Mouse (Mus musculus) spleen, adult 2 months (tissue): ENCODE results near the gene Pgghg. TPM values are rescaled to one million over a fixed set of nuclear protein-coding genes. Genes with fewer than 3 reads are reported as not detected.

Source experiments
- DNase-seq, 2 experiments: peaks; one replicate each; pipeline versions ENCODE4 v3.0.0 to v3.0.0-alpha.2; 2012 to 2021; ENCODE audit warnings: low spot score in 2 of 2, low read depth in 1 of 2
- H3K27ac ChIP-seq: fragments of 200-500 bp; 2 replicates; pipeline ENCODE4 v1.5.1; 2012; ENCODE audit warnings: low read length, inconsistent platforms; ENCODE audit not compliant: insufficient read depth
- H3K27me3 ChIP-seq: fragments of 200-500 bp; 2 replicates; pipeline ENCODE4 v1.6.1; 2012; ENCODE audit warnings: mild to moderate bottlenecking, moderate library complexity, low read length, inconsistent platforms; ENCODE audit not compliant: control insufficient read depth, insufficient read depth
- H3K36me3 ChIP-seq: fragments of 200-500 bp; 2 replicates; pipeline ENCODE4 v1.6.1; 2012; ENCODE audit warnings: mild to moderate bottlenecking, low read length, inconsistent platforms; ENCODE audit not compliant: control insufficient read depth, insufficient read depth
- H3K4me1 ChIP-seq: fragments of 200-500 bp; 2 replicates; pipeline ENCODE4 v1.6.1; 2011; ENCODE audit warnings: inconsistent platforms; ENCODE audit not compliant: control insufficient read depth, insufficient read depth, insufficient read length
- H3K4me3 ChIP-seq: fragments of 200-500 bp; 2 replicates; pipeline ENCODE4 v1.5.1; 2011; ENCODE audit warnings: mild to moderate bottlenecking, inconsistent platforms; ENCODE audit not compliant: insufficient read depth, insufficient read length; ENCODE audit errors: extremely low read depth
- CTCF ChIP-seq: fragments of 200-500 bp; IDR thresholded peaks from 2 replicates; pipeline ENCODE4 v1.5.1; 2011; ENCODE audit warnings: mild to moderate bottlenecking, inconsistent platforms; ENCODE audit not compliant: insufficient read depth, insufficient read length, insufficient replicate concordance; ENCODE audit errors: extremely low read depth
- POLR2A ChIP-seq: fragments of 200-500 bp; IDR thresholded peaks from 2 replicates; pipeline ENCODE4 v1.6.1; 2011; ENCODE audit warnings: low read depth, low read length, inconsistent platforms
- WGBS: fragments of 180-500 bp; shearing (Covaris S2); methylation state at CpG from one replicate; pipeline ENCODE4 v1.1.7; 2018; 5-methylcytosine and 5-hydroxymethylcytosine counted together
- polyA plus RNA-seq: library from polyadenylated mRNA; depleted of rRNA; stranded (reverse); fragments of >200 nt; gene quantifications from 2 replicates; pipeline ENCODE4 v1.2.3, GENCODE M21; 2012

Pgghg gene
- polyA plus RNA-seq, 1 experiment: 21.2 TPM

- 0 out of 2 replicates have a peak within 1 kb of the TSS, but pooled peaks have one; percentile 4 for H3K27ac ChIP-seq
- H3K4me1 ChIP-seq: peaks cover 33% of the 10 kb centered on the region; the same call in 1 of the 2 replicates
- no peak for DNase-seq
- no peaks in the 10 kb centered on the region for H3K36me3 ChIP-seq
- TF ChIP-seq CTCF: no peak
- TF ChIP-seq POLR2A: no peak
- no peaks in the 10 kb centered on the region for H3K27me3 ChIP-seq
- WGBS: 88% methylated on average over 16 of the region's 16 CpGs
- H3K4me3 ChIP-seq: no peak within 1 kb of the TSS
These were observed 8.8 kb downstream of the Pgghg start, which contains the start of gene Ifitm5 for GRCm38 (mm10) chr7:140949824-140950530. TSS of gene Ifitm5 (minus strand) at chr7:140950291.

GRCm38 (mm10) chr7:140951051-140951450 lies 9.9 kb downstream of the Pgghg start:
- no peaks in the 10 kb centered on the region for H3K36me3 ChIP-seq
- no peak overlapping the region for H3K4me3 ChIP-seq
- no peak for TF ChIP-seq POLR2A
- TF ChIP-seq CTCF: no peak
- no peak for DNase-seq
- WGBS: 85% methylated on average over 8 of the region's 8 CpGs
- 0 out of 2 replicates have a peak overlapping the region, but pooled peaks have one; percentile 4 for H3K27ac ChIP-seq
- H3K27me3 ChIP-seq: no peaks in the 10 kb centered on the region
- H3K4me1 ChIP-seq: peaks cover 37% of the 10 kb centered on the region; the same call in 1 of the 2 replicates

DNA sequence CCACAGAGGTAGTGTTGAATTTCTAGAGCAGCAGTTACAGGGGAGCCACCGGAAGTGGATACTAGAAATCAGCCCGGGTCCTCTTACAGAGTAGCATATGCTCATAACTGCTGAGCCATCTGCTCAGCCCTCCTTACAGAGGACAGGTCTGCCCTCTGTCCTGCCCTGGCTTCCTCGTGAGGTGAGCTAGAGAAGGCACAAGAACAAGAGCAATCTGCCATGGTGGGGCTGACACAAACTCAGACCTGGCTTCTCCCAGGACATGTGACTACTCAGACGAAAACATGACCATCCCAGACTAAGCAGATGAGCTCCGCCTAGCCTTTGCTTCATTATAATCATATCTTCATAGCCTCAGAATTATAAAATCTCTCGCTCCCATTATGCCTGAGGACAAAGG lies 10.6 kb downstream of the Pgghg start:
- DNase-seq: no peak
- H3K27ac ChIP-seq: no peak overlapping the region
- no peaks in the 10 kb centered on the region for H3K36me3 ChIP-seq
- H3K4me3 ChIP-seq: no peak overlapping the region
- no peaks in the 10 kb centered on the region for H3K27me3 ChIP-seq
- 76% methylated on average over 6 of the region's 6 CpGs for WGBS
- TF ChIP-seq CTCF (no peak), POLR2A (no peak)
- H3K4me1 ChIP-seq: peaks cover 33% of the 10 kb centered on the region; the same call in 1 of the 2 replicates

GRCm38 (mm10) chr7:140952441-140952840 lies 11.2 kb downstream of the Pgghg start:
- H3K27ac ChIP-seq: 0 out of 2 replicates have a peak overlapping the region, but pooled peaks have one; percentile 21
- no peaks in the 10 kb centered on the region for H3K36me3 ChIP-seq

GRCm38 (mm10) chr7:140953133-140953532 lies 11.9 kb downstream of the Pgghg start:
- no peak for TF ChIP-seq CTCF
- no peak for TF ChIP-seq POLR2A
- peak overlapping the region; percentile 21; the same call in 1 of the 2 replicates for H3K27ac ChIP-seq
- H3K4me3 ChIP-seq: no peak overlapping the region
- peaks cover 20% of the 10 kb centered on the region; the same call in 1 of the 2 replicates for H3K4me1 ChIP-seq
- 63% methylated on average over 11 of the region's 11 CpGs for WGBS
- DNase-seq: no peak
- no peaks in the 10 kb centered on the region for H3K36me3 ChIP-seq
- no peaks in the 10 kb centered on the region for H3K27me3 ChIP-seq

More at GRCm38 (mm10) chr7:140952441-140952840, 11.2 kb downstream of the Pgghg start:
- H3K4me3 ChIP-seq: no peak overlapping the region
- no peaks in the 10 kb centered on the region for H3K27me3 ChIP-seq
- DNase-seq: no peak
- H3K4me1 ChIP-seq: peaks cover 27% of the 10 kb centered on the region; the same call in 1 of the 2 replicates
- WGBS: 83% methylated on average over 7 of the region's 7 CpGs
- TF ChIP-seq POLR2A: no peak
- no peak for TF ChIP-seq CTCF

DNA sequence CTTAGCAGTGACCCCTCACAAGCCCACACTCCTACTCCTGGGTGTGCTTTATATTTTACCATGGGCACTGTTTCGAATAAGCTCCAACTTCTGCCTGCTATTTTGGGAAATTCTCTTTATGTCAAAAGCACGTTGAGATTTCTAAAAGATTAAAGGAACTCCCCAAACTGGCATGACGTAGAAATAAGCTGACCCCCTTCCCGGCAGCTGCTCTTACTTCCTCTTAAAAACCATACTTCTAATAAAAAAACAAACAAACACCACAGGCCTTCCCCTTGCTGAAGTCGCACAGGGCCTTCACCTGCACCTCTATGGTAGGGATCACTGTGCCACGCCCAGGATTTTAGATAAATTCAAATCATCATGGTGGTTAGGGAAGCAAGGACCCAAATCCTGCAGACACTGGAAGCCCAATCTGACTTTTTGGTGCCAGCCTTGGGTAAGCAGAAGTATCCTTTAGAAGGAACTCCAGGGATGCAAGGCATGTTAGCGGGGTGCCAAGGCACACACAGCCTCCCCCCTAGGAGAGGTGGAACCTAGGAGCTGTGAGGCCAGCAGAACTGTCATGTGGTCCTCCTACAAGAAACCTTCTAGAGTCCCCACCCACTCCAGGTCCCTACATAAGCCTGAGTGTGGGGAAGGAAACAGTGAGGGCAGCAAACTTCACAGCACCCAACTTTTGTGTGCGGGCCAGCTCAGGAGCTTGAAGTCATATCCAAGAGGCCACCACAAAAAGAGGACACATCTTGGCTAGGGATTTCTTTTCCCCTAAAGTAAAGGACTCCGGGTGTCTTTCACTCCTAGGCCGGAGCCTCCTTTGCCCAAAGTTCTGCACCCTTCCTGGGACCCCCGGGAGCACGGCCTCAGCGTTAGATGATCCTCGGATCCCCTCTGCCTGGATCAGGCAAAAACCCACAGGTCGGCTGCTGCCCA lies 12.9 kb downstream of the Pgghg start:
- no peaks in the 10 kb centered on the region for H3K36me3 ChIP-seq

More for the DNA sequence above, 12.9 kb downstream of the Pgghg start:
- DNase-seq: peak in 1 of 2 experiments; percentile 36
- peak overlapping the region; percentile 64 for H3K27ac ChIP-seq
- WGBS: 20% methylated on average over 15 of the region's 15 CpGs
- TF ChIP-seq POLR2A (no peak; the same call in 1 of the 2 replicates), CTCF (no peak)
- H3K27me3 ChIP-seq: no peaks in the 10 kb centered on the region
- peaks cover 20% of the 10 kb centered on the region; the same call in 1 of the 2 replicates for H3K4me1 ChIP-seq
- H3K4me3 ChIP-seq: peak overlapping the region; percentile 43; the same call in 1 of the 2 replicates
